Mouse (Mus musculus): ENCODE results near the gene Gm4778.
A peak's percentile ranks its signal among the peaks of the same experiment; 100 is the strongest.
"Not testable (repeated sequence)": the region's sequence is repeated elsewhere in the genome, so short reads cannot be mapped to it uniquely, and the experiment has no call there.

Gm4778 gene

DNA sequence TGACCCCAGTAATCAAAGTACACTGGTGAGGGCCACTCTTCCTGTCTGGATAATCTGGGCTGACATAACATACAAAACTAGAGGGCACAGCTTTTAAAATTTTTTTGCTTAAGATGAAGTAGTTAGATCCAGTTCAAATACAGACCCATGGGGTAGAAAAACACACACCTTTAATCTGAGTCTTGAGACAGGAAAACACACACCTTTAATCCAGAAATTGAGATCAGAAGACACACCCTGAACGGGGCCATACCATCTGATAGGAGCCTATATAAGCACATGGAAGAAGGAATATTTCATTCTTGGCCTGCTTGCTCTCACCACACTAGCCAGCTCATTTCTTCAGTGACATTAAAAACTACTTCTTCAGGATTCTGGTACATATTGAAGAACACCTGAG, at the start of gene Gm4778:
Gene Gm4778 (plus strand): TSS at position 301 of the 400 bp plus-strand sequence.
- DNase-seq (ENCODE audit: low spot score in 2 of 2) = not testable (repeated sequence)

DNA sequence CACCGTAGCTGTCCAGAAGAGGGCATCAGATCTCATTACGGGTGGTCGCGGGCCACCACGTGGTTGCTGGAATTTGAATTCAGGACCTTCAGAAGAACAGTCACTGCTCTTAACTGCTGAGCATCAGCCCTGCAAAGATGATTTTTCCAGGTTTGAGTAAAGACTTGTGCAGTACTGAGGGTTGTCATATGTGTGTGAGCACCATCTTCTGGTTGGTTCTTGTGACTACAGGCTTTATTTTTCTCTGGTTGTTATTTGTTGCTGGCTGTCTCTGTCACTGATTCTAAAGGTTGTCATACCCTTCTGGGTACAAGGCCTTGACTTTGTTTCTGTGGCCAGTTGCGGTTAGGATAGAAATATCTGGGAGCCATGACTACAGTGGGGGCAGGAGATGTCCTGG, 3.2 kb upstream of the Gm4778 start:
- DNase-seq (ENCODE audit: low spot score in 2 of 2) = no peak

DNA sequence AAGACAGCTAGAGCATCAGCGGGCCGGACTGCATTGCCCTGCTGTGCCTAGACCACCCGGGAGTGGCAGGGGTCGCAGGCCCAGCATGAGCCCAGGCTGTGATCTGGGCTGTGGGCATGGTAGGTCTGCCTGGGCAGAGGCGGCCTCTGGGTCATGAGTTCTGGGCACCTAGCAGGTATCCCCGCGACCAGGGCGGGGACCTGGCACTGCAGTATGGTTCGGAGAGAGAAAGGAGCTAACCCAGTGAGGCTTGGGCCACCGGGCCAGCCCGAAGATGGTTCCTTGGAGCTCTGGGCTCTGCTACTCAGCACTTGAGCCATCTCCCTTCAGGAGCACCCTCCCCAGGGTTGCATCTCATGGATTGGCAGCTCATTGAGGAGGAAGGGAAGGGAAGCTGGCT, 12.2 kb downstream of the Gm4778 start:
- no peak for DNase-seq (ENCODE audit: low spot score in 2 of 2)

- no peak for DNase-seq (ENCODE audit: low spot score in 2 of 2)
Measured at GRCm38 (mm10) chr3:94305457-94305856, 41.6 kb downstream of the Gm4778 start.

DNA sequence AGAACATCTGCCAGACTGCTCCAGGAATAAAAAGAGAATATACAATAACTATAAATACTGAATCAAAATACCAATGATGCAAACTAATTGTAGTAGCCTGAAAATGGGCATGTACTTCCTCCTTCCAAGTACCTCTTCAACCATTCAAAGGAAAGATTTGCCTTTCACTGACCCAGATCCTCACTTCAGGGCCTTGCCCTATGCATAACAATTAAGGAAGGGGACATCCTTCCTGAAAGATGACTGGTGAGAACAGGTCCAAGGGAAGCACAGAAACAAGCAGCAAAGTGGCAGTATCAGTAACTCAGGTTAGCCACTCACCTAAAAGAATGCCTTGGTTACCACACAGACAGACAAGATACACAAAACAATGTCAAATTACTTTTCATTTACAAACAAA, 43.1 kb downstream of the Gm4778 start:
- no peak for DNase-seq (ENCODE audit: low spot score in 2 of 2)

DNA sequence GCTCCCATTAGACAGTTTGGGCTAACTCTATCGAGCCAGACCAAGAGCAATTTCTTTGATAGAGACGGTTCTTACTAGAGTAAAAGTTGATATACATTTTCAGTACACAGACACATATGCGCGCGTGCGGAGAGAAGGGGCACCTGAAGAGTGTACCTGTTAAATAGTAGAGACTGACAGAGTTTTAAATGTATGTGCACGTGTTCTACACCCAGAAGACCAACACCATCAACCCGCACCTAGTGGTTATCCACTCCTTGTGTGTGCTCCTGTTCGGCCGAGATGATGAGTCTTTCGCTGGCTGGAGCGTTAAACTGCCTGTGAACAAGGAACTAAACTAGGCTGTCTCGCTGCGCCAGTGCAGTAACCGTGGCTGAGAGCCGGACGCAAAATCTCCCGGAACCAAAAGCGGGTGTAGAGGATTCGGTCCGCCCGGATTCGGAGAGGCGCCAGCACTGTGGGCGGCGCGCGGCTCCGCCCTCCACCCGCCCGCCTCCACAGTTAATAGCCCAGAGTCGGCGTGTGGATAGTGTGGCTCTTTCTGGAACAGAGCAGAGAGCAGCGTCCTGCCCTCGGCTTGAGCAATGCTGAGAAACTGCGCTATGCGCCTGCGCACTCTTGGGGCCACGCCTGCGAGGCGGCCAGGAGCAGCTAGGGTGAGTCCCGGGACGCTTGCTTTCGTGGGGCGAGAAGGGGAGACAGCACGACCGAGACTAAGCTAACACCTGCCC, 46.0 kb downstream of the Gm4778 start, which contains the start of gene Them4:
Gene Them4 (plus strand): TSS at position 457 of the 731 bp plus-strand sequence.
- DNase-seq (ENCODE audit: low spot score in 2 of 2) = peak; percentile 65 to 78

- DNase-seq (ENCODE audit: low spot score in 2 of 2) = no peak
Measured at GRCm38 (mm10) chr3:94310491-94310890, 46.7 kb downstream of the Gm4778 start.

DNA sequence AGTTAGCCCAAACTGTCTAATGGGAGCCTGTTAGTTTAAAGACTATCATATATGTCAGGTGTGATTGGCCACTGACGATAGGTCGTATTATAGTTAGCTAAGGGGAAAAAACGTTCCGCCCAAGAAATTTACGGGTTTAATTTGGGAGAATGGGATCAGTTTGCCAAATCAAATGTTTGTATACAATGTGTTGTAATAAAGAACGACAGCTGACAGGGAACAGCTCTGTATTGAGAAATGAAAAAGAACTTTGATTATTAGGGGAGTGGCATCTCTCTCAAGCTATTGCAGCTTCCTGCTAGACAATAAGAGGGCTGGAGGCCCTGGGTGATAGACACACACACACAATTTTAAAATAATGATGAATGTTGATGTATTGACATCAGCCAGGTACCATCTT, 47.1 kb downstream of the Gm4778 start:
- no peak for DNase-seq (ENCODE audit: low spot score in 2 of 2)

- no peak for DNase-seq (ENCODE audit: low spot score in 2 of 2)
Measured at GRCm38 (mm10) chr3:94311376-94311775, 47.5 kb downstream of the Gm4778 start.
